Mouse (Mus musculus): ENCODE data around the gene Dst. TPM values are rescaled to one million over a fixed set of nuclear protein-coding genes. Genes with fewer than 3 reads are reported as not detected.

Dst gene
- total and polyA plus RNA-seq, 2 experiments from 2014 or later = 31.7 to 155 TPM

GRCm38 (mm10) chr1:34070474-34070873 is 162.4 kb downstream of the Dst start:
- no peaks in the 10 kb centered on the region for H3K4me1 ChIP-seq (ENCODE audit: insufficient read depth, low read length)
- WGBS = 89% methylated on average over 7 of the region's 7 CpGs

GRCm38 (mm10) chr1:34070991-34071639 is 163.1 kb downstream of the Dst start:
- 83% methylated on average over 6 of the region's 6 CpGs for WGBS
- TF ChIP-seq CTCF (IDR thresholded peaks at IDR 0.05) = no peak

More at GRCm38 (mm10) chr1:34070474-34070873, 162.4 kb downstream of the Dst start:
- Histone ChIP-seq H3K9ac (replicated peaks; ENCODE audit: low read length, poor library complexity, severe bottlenecking) (no peak overlapping the region), H3K4me3 (ENCODE audit: low read depth, low read length) (no peak overlapping the region), H3K36me3 (ENCODE audit: insufficient read depth, low read length) (no peaks in the 10 kb centered on the region), H3K9me3 (ENCODE audit: low read length) (no peaks in the 10 kb centered on the region), H3K4me2 (ENCODE audit: low read depth, low read length, poor library complexity, severe bottlenecking) (no peak overlapping the region), H3K27me3 (ENCODE audit: insufficient read depth, low read length) (no peaks in the 10 kb centered on the region), H3K27ac (ENCODE audit: low read depth, low read length) (no peak overlapping the region)
- TF ChIP-seq CTCF (IDR thresholded peaks at IDR 0.05) = no peak
- no peak for ATAC-seq (ENCODE audit: low FRiP score)
- DNase-seq (ENCODE audit: low spot score) = no peak

GRCm38 (mm10) chr1:34072262-34072661 is 164.2 kb downstream of the Dst start:
- H3K27ac ChIP-seq (ENCODE audit: low read depth, low read length) = no peak overlapping the region
- H3K9me3 ChIP-seq (ENCODE audit: low read length) = no peaks in the 10 kb centered on the region
- no peaks in the 10 kb centered on the region for H3K36me3 ChIP-seq (ENCODE audit: insufficient read depth, low read length)
- H3K27me3 ChIP-seq (ENCODE audit: insufficient read depth, low read length) = no peaks in the 10 kb centered on the region
- H3K4me1 ChIP-seq (ENCODE audit: insufficient read depth, low read length) = no peaks in the 10 kb centered on the region
- DNase-seq (ENCODE audit: low spot score) (no peak), ATAC-seq (ENCODE audit: low FRiP score) (no peak)
- TF ChIP-seq CTCF (IDR thresholded peaks at IDR 0.05) = no peak
- no peak overlapping the region for H3K9ac ChIP-seq (replicated peaks; ENCODE audit: low read length, poor library complexity, severe bottlenecking)
- 89% methylated on average over 7 of the region's 7 CpGs for WGBS
- H3K4me3 ChIP-seq (ENCODE audit: low read depth, low read length) = no peak overlapping the region
- H3K4me2 ChIP-seq (ENCODE audit: low read depth, low read length, poor library complexity, severe bottlenecking) = no peak overlapping the region

More at GRCm38 (mm10) chr1:34070991-34071639, 163.1 kb downstream of the Dst start:
- no peaks in the 10 kb centered on the region for H3K36me3 ChIP-seq (ENCODE audit: insufficient read depth, low read length)
- H3K9me3 ChIP-seq (ENCODE audit: low read length) = no peaks in the 10 kb centered on the region
- H3K9ac ChIP-seq (replicated peaks; ENCODE audit: low read length, poor library complexity, severe bottlenecking) = no peak overlapping the region
- H3K4me2 ChIP-seq (ENCODE audit: low read depth, low read length, poor library complexity, severe bottlenecking) = no peak overlapping the region
- no peaks in the 10 kb centered on the region for H3K4me1 ChIP-seq (ENCODE audit: insufficient read depth, low read length)
- H3K4me3 ChIP-seq (ENCODE audit: low read depth, low read length) = no peak overlapping the region
- no peak for DNase-seq (ENCODE audit: low spot score)
- ATAC-seq (ENCODE audit: low FRiP score) = no peak
- no peaks in the 10 kb centered on the region for H3K27me3 ChIP-seq (ENCODE audit: insufficient read depth, low read length)
- H3K27ac ChIP-seq (ENCODE audit: low read depth, low read length) = no peak overlapping the region

GRCm38 (mm10) chr1:34073436-34074169 is 165.6 kb downstream of the Dst start:
- Histone ChIP-seq H3K9ac (replicated peaks; ENCODE audit: low read length, poor library complexity, severe bottlenecking) (no peak overlapping the region), H3K4me1 (ENCODE audit: insufficient read depth, low read length) (no peaks in the 10 kb centered on the region), H3K27ac (ENCODE audit: low read depth, low read length) (no peak overlapping the region), H3K4me2 (ENCODE audit: low read depth, low read length, poor library complexity, severe bottlenecking) (no peak overlapping the region), H3K9me3 (ENCODE audit: low read length) (no peaks in the 10 kb centered on the region), H3K4me3 (ENCODE audit: low read depth, low read length) (no peak overlapping the region), H3K36me3 (ENCODE audit: insufficient read depth, low read length) (no peaks in the 10 kb centered on the region), H3K27me3 (ENCODE audit: insufficient read depth, low read length) (no peaks in the 10 kb centered on the region)
- TF ChIP-seq CTCF (IDR thresholded peaks at IDR 0.05) = no peak
- WGBS = 61% methylated on average over 10 of the region's 10 CpGs
- ATAC-seq (ENCODE audit: low FRiP score) = no peak
- no peak for DNase-seq (ENCODE audit: low spot score)

GRCm38 (mm10) chr1:34074245-34075187 is 166.5 kb downstream of the Dst start:
- WGBS = 33% methylated on average over 15 of the region's 15 CpGs
- DNase-seq (ENCODE audit: low spot score) (no peak), ATAC-seq (ENCODE audit: low FRiP score) (no peak)
- Histone ChIP-seq H3K4me2 (ENCODE audit: low read depth, low read length, poor library complexity, severe bottlenecking) (no peak overlapping the region), H3K27me3 (ENCODE audit: insufficient read depth, low read length) (no peaks in the 10 kb centered on the region), H3K9me3 (ENCODE audit: low read length) (no peaks in the 10 kb centered on the region), H3K4me1 (ENCODE audit: insufficient read depth, low read length) (no peaks in the 10 kb centered on the region), H3K4me3 (ENCODE audit: low read depth, low read length) (no peak overlapping the region), H3K36me3 (ENCODE audit: insufficient read depth, low read length) (no peaks in the 10 kb centered on the region), H3K27ac (ENCODE audit: low read depth, low read length) (no peak overlapping the region), H3K9ac (replicated peaks; ENCODE audit: low read length, poor library complexity, severe bottlenecking) (no peak overlapping the region)
- TF ChIP-seq CTCF (IDR thresholded peaks at IDR 0.05) = no peak

Data from midbrain, postnatal 0 days (tissue).